Mouse (Mus musculus) limb, embryonic 13.5 days (tissue): Measurements from ENCODE around the gene Trim30b. TPM values are rescaled to one million over a fixed set of nuclear protein-coding genes. Genes with fewer than 3 reads are reported as not detected.
"Not testable (repeated sequence)": the region's sequence is repeated elsewhere in the genome, so short reads cannot be mapped to it uniquely, and the experiment has no call there.

Source experiments
- ATAC-seq: fragments of 200-750 bp; cut with Nextera tagmentation; 2 replicates; pipeline ENCODE4 v1.8.0; 2017; ENCODE audit warnings: low read depth, moderate number of reproducible peaks, moderate TSS enrichment; ENCODE audit not compliant: low FRiP score
- H3K27ac ChIP-seq: fragments of 300-500 bp; sonication (generic); 2 replicates; pipeline ENCODE4 v1.5.1; 2015; ENCODE audit warnings: inconsistent platforms, mild to moderate bottlenecking, moderate library complexity
- H3K27me3 ChIP-seq: fragments of 300-500 bp; sonication (generic); 2 replicates; pipeline ENCODE4 v1.6.1; 2015; ENCODE audit warnings: mild to moderate bottlenecking, inconsistent platforms
- H3K36me3 ChIP-seq: fragments of 300-500 bp; sonication (generic); 2 replicates; pipeline ENCODE4 v1.6.1; 2015; ENCODE audit warnings: inconsistent platforms, mild to moderate bottlenecking, moderate library complexity
- H3K4me1 ChIP-seq: fragments of 300-500 bp; sonication (generic); 2 replicates; pipeline ENCODE4 v1.6.1; 2015; ENCODE audit warnings: inconsistent platforms
- H3K4me2 ChIP-seq: fragments of 300-500 bp; sonication (generic); replicated peaks from 2 replicates; pipeline ENCODE4 v1.6.1; 2015; ENCODE audit warnings: inconsistent platforms, mild to moderate bottlenecking, moderate library complexity
- H3K4me3 ChIP-seq: fragments of 300-500 bp; sonication (generic); 2 replicates; pipeline ENCODE4 v1.5.1; 2015; ENCODE audit warnings: moderate library complexity, mild to moderate bottlenecking, inconsistent platforms
- H3K9ac ChIP-seq: fragments of 300-500 bp; sonication (generic); 2 replicates; pipeline ENCODE4 v1.6.1; 2015; ENCODE audit warnings: mild to moderate bottlenecking, inconsistent platforms
- H3K9me3 ChIP-seq: fragments of 300-500 bp; sonication (generic); 2 replicates; pipeline ENCODE4 v1.6.1; 2016; ENCODE audit warnings: inconsistent platforms
- WGBS: fragments of 180-500 bp; shearing (Covaris S2); methylation state at CpG from one replicate; pipeline ENCODE4 v1.1.7; 2015; 5-methylcytosine and 5-hydroxymethylcytosine counted together
- polyA plus RNA-seq: library from polyadenylated mRNA; unstranded; fragments of >200 nt; fragmentation: Nextera tagmentation; extraction: Ambion mirVana; gene quantifications from 2 replicates; pipeline ENCODE4 v1.2.1, GENCODE M21; 2015

The Trim30b gene
- polyA plus RNA-seq, 1 experiment from 2014 or later, result not detected

GRCm38 (mm10) chr7:104322028-104322427, 47.7 kb downstream of the Trim30b start:
- WGBS, result 74% methylated on average over 9 of the region's 9 CpGs
- H3K36me3 ChIP-seq, result no peaks in the 10 kb centered on the region
- no peak overlapping the region for H3K9ac ChIP-seq
- no peak overlapping the region for H3K27ac ChIP-seq
- no peaks in the 10 kb centered on the region for H3K9me3 ChIP-seq
- H3K4me1 ChIP-seq, result no peaks in the 10 kb centered on the region
- no peak overlapping the region for H3K4me3 ChIP-seq
- H3K27me3 ChIP-seq, result no peaks in the 10 kb centered on the region
- no peak for ATAC-seq
- H3K4me2 ChIP-seq, result no peak overlapping the region

- H3K4me2 ChIP-seq, result peak within 1 kb of the TSS; percentile 60
- H3K36me3 ChIP-seq, H3K27me3 ChIP-seq, H3K4me1 ChIP-seq, H3K27ac ChIP-seq, H3K9me3 ChIP-seq: not testable (repeated sequence)
- H3K9ac ChIP-seq, result peak within 1 kb of the TSS; percentile 57
- peak; percentile 92 for ATAC-seq
- H3K4me3 ChIP-seq, result peak within 1 kb of the TSS; percentile 46
- 29% methylated on average over 4 of the region's 4 CpGs for WGBS
These were observed 54.2 kb downstream of the Trim30b start, which contains the start of gene Trim12a for GRCm38 (mm10) chr7:104315369-104316080. TSS of gene Trim12a (minus strand) at chr7:104315466.

GRCm38 (mm10) chr7:104314796-104315353, 54.8 kb downstream of the Trim30b start:
- no peaks in the 10 kb centered on the region for H3K36me3 ChIP-seq
- no peak overlapping the region; the same call in 1 of the 2 replicates for H3K27ac ChIP-seq
- H3K9ac ChIP-seq, result peak overlapping the region; percentile 57
- peak overlapping the region; percentile 60 for H3K4me2 ChIP-seq
- 0 out of 2 replicates have a peak, but pooled peaks have one; percentile 59 for ATAC-seq
- WGBS, result 11% methylated on average over 15 of the region's 15 CpGs
- H3K4me1 ChIP-seq, result no peaks in the 10 kb centered on the region
- H3K4me3 ChIP-seq, result peak overlapping the region; percentile 46
- no peaks in the 10 kb centered on the region for H3K9me3 ChIP-seq
- H3K27me3 ChIP-seq, result no peaks in the 10 kb centered on the region

Other genes with a start within 250 kb of the Trim30b start
- not detected in 2 replicates for gene Ubqln5, start 240.1 kb downstream of the Trim30b start, polyA plus RNA-seq
- not detected in 2 replicates for gene Olfr643, start 232.5 kb downstream of the Trim30b start, polyA plus RNA-seq
- not detected in 2 replicates for gene Ubqln3, start 226.6 kb downstream of the Trim30b start, polyA plus RNA-seq
- not detected in 2 replicates for gene Ubqlnl, start 219.3 kb downstream of the Trim30b start, polyA plus RNA-seq
- gene Olfm5, start 205.1 kb downstream of the Trim30b start, polyA plus RNA-seq, result not detected in 2 replicates
- 0.13 and 0.22 TPM in 2 replicates for gene Olfr648, start 186.5 kb downstream of the Trim30b start, polyA plus RNA-seq
- not detected in 2 replicates for gene Olfr649, start 173.9 kb downstream of the Trim30b start, polyA plus RNA-seq
- 1.1 and 1.4 TPM in 2 replicates for gene Trim6, start 151.1 kb downstream of the Trim30b start, polyA plus RNA-seq
- gene Trim34a, start 125.4 kb downstream of the Trim30b start, polyA plus RNA-seq, result 1.4 TPM in 2 replicates
- 0.10 and 0.41 TPM in 2 replicates for gene Trim5, start 81.8 kb downstream of the Trim30b start, polyA plus RNA-seq
- gene Trim12a, start 54.4 kb downstream of the Trim30b start, polyA plus RNA-seq, result 6.1 and 7.1 TPM in 2 replicates
- gene Trim34b, start 40.4 kb downstream of the Trim30b start, polyA plus RNA-seq, result 0.17 TPM in 1 of 2 replicates, not detected in the other
- 2.4 and 2.7 TPM in 2 replicates for gene Trim12c, start 16.5 kb downstream of the Trim30b start, polyA plus RNA-seq
- gene Trim30c, start 31.0 kb upstream of the Trim30b start, polyA plus RNA-seq, result 0.22 TPM in 1 of 2 replicates, not detected in the other
- gene Trim30a, start 95.3 kb upstream of the Trim30b start, polyA plus RNA-seq, result 1.0 and 1.2 TPM in 2 replicates
- gene Trim30d, start 138.0 kb upstream of the Trim30b start, polyA plus RNA-seq, result 0.31 and 0.36 TPM in 2 replicates
- gene Olfr651, start 180.2 kb upstream of the Trim30b start, polyA plus RNA-seq, result not detected in 2 replicates
- not detected in 2 replicates for gene Olfr652, start 191.0 kb upstream of the Trim30b start, polyA plus RNA-seq
- gene Olfr653, start 207.4 kb upstream of the Trim30b start, polyA plus RNA-seq, result not detected in 2 replicates
- not detected in 2 replicates for gene Olfr654, start 217.1 kb upstream of the Trim30b start, polyA plus RNA-seq
- not detected in 2 replicates for gene Olfr655, start 231.9 kb upstream of the Trim30b start, polyA plus RNA-seq
- gene Olfr656, start 244.1 kb upstream of the Trim30b start, polyA plus RNA-seq, result not detected in 2 replicates